Mouse (Mus musculus): Measurements from ENCODE around the gene Gpr108.

DNA sequence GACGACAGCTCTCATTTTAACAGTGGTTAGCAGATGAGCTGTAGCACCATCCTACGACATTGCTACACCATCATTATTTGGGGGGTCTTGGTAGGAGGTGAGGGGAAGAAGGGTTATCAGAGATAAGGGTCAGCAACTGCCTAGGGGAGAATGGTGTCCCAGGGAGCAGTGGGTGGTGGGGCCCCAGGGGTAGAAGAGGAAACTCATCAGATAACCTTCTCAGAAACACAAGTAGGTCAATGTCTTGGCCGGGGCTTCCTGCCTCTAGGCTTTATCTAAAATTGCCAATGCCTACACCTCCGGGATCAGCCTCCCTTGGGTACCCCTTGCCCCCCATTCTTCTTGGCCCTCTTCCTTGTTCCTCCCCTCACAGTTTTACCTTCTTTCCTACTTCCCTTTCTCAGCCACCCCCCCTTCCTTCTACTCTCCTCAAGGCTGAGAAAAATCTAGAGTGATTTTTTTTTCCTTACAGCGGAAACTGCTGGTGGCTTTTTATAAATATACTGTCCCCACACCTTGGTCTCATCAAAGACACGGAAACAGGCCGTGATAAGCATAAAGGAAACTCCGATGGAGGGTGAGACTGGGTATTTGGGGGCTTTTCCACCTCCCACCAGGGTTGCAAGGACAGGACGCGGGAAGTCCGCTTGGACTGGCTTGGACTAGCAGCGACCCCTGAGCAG lies 59.6 kb downstream of the Gpr108 start:
- TF ChIP-seq POLR2A (IDR thresholded peaks at IDR 0.05; ENCODE audit: insufficient read depth, low read length) (no peak), CTCF (IDR thresholded peaks at IDR 0.05; ENCODE audit: low read depth, low read length) (no peak), EP300 (IDR thresholded peaks at IDR 0.05; ENCODE audit: insufficient read depth, low read depth, low read length) (no peak)

All from ES-Bruce4 (cell line).